Mouse (Mus musculus): Measurements from ENCODE around the gene Gm37419. TPM values are rescaled to one million over a fixed set of nuclear protein-coding genes. Genes with fewer than 3 reads are reported as not detected.

Gene Gm37419
- polyA plus RNA-seq, 1 experiment from 2014 or later: not detected

DNA sequence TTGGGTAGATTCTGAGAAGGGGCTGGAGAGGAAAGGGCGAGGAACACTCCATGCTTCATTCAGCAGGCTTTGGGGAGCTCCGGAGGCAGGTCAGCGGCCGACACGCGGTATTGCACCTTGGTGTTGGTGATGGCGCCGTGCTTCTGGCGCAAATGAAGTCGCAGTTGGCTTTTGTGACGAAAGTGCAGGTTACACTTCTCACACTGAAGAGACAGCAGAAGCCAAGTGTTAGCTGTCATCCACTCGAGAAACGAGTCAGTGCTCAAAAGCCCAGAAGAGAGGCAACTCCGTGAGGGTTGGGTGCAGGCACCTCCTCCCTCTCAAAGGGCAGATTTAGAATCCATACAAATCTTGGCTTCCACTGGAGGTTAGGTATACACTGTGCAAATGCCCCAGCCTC is 22.2 kb upstream of the Gm37419 start:
- no peak overlapping the region for H3K4me2 ChIP-seq
- H3K9ac ChIP-seq: no peak overlapping the region
- H3K9me3 ChIP-seq (replicated peaks): no peaks in the 10 kb centered on the region
- WGBS (ENCODE audit: insufficient replicate concordance): 76% methylated on average over 14 of the region's 14 CpGs
- H3K36me3 ChIP-seq (replicated peaks): 0 out of 2 replicates have a peak, but pooled peaks cover 9% of the 10 kb centered on the region
- H3K27ac ChIP-seq (replicated peaks): no peak overlapping the region
- no peaks in the 10 kb centered on the region for H3K4me1 ChIP-seq (replicated peaks)
- ATAC-seq (ENCODE audit: insufficient read depth): no peak
- H3K4me3 ChIP-seq (replicated peaks): no peak overlapping the region
- H3K27me3 ChIP-seq: no peaks in the 10 kb centered on the region

DNA sequence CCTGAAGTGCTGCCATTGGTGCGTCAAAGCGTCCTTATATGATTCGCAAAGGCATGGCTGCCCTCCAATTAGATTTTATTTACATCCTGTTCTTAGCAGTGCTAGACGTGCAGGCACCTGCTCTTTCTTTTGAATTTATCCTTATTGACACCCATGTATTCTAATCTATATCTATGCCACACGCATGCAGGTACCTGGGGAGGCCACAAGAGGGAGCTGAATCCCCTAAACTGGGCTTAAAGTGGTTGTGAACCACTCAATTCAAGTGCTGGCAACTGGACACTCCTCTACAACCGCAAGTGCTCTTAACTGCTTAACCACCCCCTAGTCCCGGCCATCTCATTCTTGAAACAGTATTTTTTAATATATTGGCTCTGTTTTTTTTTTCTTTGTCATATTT is 21.0 kb upstream of the Gm37419 start:
- no peaks in the 10 kb centered on the region for H3K9me3 ChIP-seq (replicated peaks)
- H3K36me3 ChIP-seq (replicated peaks): 0 out of 2 replicates have a peak, but pooled peaks cover 9% of the 10 kb centered on the region
- ATAC-seq (ENCODE audit: insufficient read depth): no peak
- 64% methylated on average over 7 of the region's 7 CpGs for WGBS (ENCODE audit: insufficient replicate concordance)
- no peaks in the 10 kb centered on the region for H3K27me3 ChIP-seq
- H3K4me1 ChIP-seq (replicated peaks): no peaks in the 10 kb centered on the region
- H3K27ac ChIP-seq (replicated peaks): no peak overlapping the region
- no peak overlapping the region for H3K4me2 ChIP-seq
- H3K9ac ChIP-seq: no peak overlapping the region
- no peak overlapping the region for H3K4me3 ChIP-seq (replicated peaks)

DNA sequence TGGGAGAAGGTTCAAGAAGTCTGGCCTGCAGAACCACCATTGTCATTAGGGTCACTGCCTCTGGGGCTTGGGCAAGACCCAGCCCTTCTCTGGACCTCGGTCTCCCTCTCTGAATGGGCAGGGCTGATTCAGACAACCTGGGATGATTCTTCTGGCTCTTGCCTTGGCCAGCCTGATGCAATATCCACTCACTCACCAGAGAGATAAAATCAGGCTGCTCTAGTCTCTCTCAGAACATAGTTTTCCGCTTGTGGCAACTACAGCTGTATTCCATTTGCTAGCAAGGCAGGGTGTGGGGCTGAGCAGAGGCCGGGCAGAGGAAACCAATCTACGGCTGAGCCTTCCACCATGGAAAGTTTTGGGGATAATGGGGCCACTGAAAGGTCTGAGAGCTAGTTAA is 19.4 kb upstream of the Gm37419 start:
- H3K27me3 ChIP-seq: no peaks in the 10 kb centered on the region
- H3K9me3 ChIP-seq (replicated peaks): no peaks in the 10 kb centered on the region
- no peak overlapping the region for H3K4me3 ChIP-seq (replicated peaks)
- H3K4me1 ChIP-seq (replicated peaks): no peaks in the 10 kb centered on the region
- 66% methylated on average over 4 of the region's 4 CpGs for WGBS (ENCODE audit: insufficient replicate concordance)
- no peak overlapping the region for H3K4me2 ChIP-seq
- ATAC-seq (ENCODE audit: insufficient read depth): no peak
- H3K27ac ChIP-seq (replicated peaks): no peak overlapping the region
- H3K36me3 ChIP-seq (replicated peaks): 0 out of 2 replicates have a peak, but pooled peaks cover 9% of the 10 kb centered on the region
- no peak overlapping the region for H3K9ac ChIP-seq

DNA sequence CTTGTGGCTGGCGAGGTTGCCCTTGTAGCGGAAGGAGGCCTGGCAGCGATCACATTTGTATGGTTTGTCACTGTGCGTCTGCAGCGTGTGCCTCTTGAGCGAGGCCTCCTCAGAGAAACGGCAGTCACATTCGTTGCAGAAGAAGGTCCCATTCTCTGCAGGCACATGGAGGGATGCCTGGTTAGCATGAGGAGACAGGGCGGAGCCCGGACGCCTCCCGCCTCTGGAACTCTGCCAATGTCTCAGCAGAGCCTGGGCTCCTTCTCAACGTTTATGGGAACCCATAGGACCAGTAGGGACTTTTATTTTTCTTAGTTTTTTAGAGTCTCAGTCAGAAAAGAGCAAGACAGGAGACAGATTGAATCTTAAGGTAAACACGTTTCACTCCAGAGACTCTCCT is 18.4 kb upstream of the Gm37419 start:
- no peaks in the 10 kb centered on the region for H3K27me3 ChIP-seq
- no peak overlapping the region for H3K4me2 ChIP-seq
- H3K4me3 ChIP-seq (replicated peaks): no peak overlapping the region
- no peaks in the 10 kb centered on the region for H3K9me3 ChIP-seq (replicated peaks)
- no peaks in the 10 kb centered on the region for H3K4me1 ChIP-seq (replicated peaks)
- 65% methylated on average over 14 of the region's 14 CpGs for WGBS (ENCODE audit: insufficient replicate concordance)
- H3K9ac ChIP-seq: no peak overlapping the region
- H3K36me3 ChIP-seq (replicated peaks): 0 out of 2 replicates have a peak, but pooled peaks cover 9% of the 10 kb centered on the region
- no peak for ATAC-seq (ENCODE audit: insufficient read depth)
- no peak overlapping the region for H3K27ac ChIP-seq (replicated peaks)

DNA sequence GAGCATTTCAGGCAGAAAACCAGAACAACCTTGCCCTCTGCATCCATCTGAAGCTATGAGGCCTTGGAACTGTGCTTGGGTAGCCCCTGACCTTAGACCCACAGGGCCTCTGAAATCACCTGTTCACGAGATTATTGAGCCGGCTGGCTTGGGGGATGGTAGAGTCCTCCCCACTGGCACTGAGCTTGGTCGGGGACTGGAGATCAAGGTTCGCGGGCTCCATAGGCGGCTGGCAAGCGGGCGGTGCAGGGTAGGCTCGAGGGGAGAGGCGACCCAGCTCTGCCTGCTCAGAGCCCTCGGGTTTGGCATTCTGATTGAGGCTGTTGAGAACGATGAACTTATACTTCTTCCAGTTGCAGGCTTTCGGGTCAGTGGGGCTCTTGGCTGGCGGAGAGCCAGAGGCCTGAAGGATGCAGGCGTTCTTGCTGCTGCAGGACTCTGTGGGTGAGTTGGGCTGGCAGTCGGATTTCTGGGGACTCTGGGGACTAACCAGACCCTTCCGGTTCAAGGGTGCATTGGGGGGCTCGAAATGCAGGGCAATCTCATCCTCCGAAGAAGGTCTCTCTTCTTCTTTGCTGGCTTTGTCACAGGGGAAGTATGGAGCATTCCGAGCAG is 16.0 kb upstream of the Gm37419 start:
- Histone ChIP-seq H3K36me3 (replicated peaks) (0 out of 2 replicates have a peak, but pooled peaks cover 9% of the 10 kb centered on the region), H3K9ac (no peak overlapping the region), H3K27me3 (peaks cover under 1% of the 10 kb centered on the region; the same call in 1 of the 2 replicates), H3K4me1 (replicated peaks) (no peaks in the 10 kb centered on the region), H3K4me2 (peak overlapping the region; percentile 35), H3K4me3 (replicated peaks) (no peak overlapping the region), H3K27ac (replicated peaks) (no peak overlapping the region), H3K9me3 (replicated peaks) (no peaks in the 10 kb centered on the region)
- WGBS (ENCODE audit: insufficient replicate concordance): 68% methylated on average over 20 of the region's 20 CpGs
- ATAC-seq (ENCODE audit: insufficient read depth): peak; percentile 40; the same call in 1 of the 2 replicates

DNA sequence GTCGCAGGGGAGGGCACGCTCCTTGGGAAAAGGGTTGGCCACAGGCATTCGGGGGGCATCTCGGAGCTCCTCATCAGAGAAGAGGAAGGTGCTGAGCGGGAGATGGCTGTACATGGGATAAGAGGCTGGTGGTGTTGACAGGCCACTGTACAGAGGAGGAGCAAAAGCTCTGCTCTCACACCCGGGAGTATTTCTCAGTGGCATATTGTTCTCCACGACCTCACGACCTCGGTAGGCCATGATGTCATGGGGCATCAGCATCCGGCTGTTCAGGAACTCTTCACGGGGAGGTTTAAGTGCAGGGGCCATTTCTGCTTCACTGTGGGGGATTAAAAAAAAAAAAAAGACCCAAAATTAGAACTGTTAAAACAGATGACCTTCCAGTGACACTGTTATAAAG is 15.4 kb upstream of the Gm37419 start:
- H3K27ac ChIP-seq (replicated peaks): no peak overlapping the region
- WGBS (ENCODE audit: insufficient replicate concordance): 63% methylated on average over 11 of the region's 11 CpGs
- ATAC-seq (ENCODE audit: insufficient read depth): no peak
- no peaks in the 10 kb centered on the region for H3K9me3 ChIP-seq (replicated peaks)
- peaks cover 2% of the 10 kb centered on the region for H3K27me3 ChIP-seq
- H3K9ac ChIP-seq: no peak overlapping the region
- H3K4me3 ChIP-seq (replicated peaks): no peak overlapping the region
- 0 out of 2 replicates have a peak, but pooled peaks cover 3% of the 10 kb centered on the region for H3K36me3 ChIP-seq (replicated peaks)
- no peak overlapping the region for H3K4me2 ChIP-seq
- no peaks in the 10 kb centered on the region for H3K4me1 ChIP-seq (replicated peaks)

DNA sequence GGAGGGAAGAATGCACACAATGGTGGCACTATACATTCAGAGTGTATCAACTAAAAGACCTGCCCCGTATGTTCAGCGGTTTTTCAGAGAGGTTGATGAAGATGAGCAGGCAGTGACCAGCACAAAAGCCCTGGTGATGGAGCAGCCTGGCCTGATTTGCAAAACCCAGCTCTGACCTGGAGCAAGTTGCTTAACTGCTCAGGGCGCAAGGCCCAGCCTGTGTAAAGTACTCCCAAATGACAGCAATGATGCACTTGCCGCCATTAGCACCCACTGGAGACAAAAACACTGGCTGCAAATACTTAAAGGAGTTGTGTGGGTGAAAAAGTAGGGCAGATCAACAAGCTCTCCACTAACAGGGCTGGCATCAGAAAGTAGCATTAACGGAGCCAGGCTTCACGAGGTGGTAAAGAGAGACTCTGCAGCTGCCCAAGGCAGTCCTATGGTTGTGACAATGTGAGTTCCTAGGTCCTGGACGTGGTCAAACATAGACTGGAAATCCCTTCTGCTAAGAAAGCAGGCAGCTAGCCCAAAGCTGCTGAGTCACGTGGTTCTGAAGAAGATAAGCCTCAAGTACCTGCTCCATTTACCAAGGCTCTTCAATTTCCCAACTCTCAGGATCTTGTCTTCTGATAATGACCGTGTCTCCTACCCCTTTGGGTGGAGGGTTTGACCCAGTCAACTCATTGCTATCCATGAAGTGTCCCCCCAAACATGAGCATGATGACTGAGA is 14.5 kb upstream of the Gm37419 start:
- Histone ChIP-seq H3K27ac (replicated peaks) (no peak overlapping the region), H3K4me3 (replicated peaks) (no peak overlapping the region), H3K9me3 (replicated peaks) (no peaks in the 10 kb centered on the region), H3K36me3 (replicated peaks) (no peaks in the 10 kb centered on the region), H3K9ac (no peak overlapping the region), H3K4me2 (no peak overlapping the region), H3K4me1 (replicated peaks) (no peaks in the 10 kb centered on the region), H3K27me3 (peaks cover 2% of the 10 kb centered on the region)
- WGBS (ENCODE audit: insufficient replicate concordance): 60% methylated on average over 9 of the region's 9 CpGs
- ATAC-seq (ENCODE audit: insufficient read depth): no peak

DNA sequence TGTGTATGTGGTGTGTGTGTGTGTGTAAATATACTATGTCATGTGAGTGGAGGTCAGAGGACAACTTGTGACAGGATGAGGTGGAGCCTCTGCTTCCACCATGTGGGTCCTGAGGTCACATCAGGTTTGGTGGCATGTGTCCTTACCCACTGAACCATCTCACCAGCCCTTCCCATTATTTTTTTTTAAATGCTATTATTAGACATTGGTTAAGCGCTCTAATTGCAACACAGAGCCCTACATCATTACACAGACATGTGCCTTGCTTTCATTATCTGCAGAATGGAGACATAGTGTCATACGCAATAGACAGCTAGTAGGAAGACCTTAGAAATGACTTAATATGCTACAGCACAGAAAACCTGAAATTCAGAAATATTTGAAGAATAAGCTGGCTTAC is 12.1 kb upstream of the Gm37419 start:
- Histone ChIP-seq H3K4me3 (replicated peaks) (no peak overlapping the region), H3K9me3 (replicated peaks) (no peaks in the 10 kb centered on the region), H3K4me2 (no peak overlapping the region), H3K9ac (no peak overlapping the region), H3K36me3 (replicated peaks) (no peaks in the 10 kb centered on the region), H3K4me1 (replicated peaks) (peaks cover 10% of the 10 kb centered on the region), H3K27me3 (peaks cover 26% of the 10 kb centered on the region), H3K27ac (replicated peaks) (no peak overlapping the region)
- 69% methylated on average over 2 of the region's 2 CpGs for WGBS (ENCODE audit: insufficient replicate concordance)
- ATAC-seq (ENCODE audit: insufficient read depth): no peak

DNA sequence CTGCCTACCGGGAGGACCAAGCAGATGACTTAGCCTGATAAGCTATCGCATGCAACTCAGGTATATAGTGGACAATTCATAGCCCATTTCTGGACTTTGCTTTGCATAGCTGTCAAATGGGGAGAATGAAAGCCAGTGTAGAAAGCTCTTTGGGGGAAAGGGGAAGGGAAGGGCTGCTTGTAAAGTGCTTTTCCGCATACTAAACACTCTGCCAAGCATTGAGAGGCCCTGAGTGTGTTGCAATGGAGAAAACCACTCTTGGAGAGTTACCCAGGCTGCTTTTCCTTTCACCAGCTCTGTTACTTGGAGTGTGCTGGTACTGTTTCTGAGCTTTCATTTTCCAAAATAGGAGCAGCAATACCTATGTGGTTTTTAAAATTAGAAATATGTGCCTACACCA is 10.6 kb upstream of the Gm37419 start:
- Histone ChIP-seq H3K27ac (replicated peaks) (no peak overlapping the region), H3K4me1 (replicated peaks) (peaks cover 17% of the 10 kb centered on the region), H3K9ac (no peak overlapping the region), H3K4me3 (replicated peaks) (no peak overlapping the region), H3K4me2 (no peak overlapping the region), H3K36me3 (replicated peaks) (no peaks in the 10 kb centered on the region), H3K27me3 (peaks cover 41% of the 10 kb centered on the region), H3K9me3 (replicated peaks) (no peaks in the 10 kb centered on the region)
- 47% methylated on average over 3 of the region's 3 CpGs for WGBS (ENCODE audit: insufficient replicate concordance)
- ATAC-seq (ENCODE audit: insufficient read depth): no peak

DNA sequence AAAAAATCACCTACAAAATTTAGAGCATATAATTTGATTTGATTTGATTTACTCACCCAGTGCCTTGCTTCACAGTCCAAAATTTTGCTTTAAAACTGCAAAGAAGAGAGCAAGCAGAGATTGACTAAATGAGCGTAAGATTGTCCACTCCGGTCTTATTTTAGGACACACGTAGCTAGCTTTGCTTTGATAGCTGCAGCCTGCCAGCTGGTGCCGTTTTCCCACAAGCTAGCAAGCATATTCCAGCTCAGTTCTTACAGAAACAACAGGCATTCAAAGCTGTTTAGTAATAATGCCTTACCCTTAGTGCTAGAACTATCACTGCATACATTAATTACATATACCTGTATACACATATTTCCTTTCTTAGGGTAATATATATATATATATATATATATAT is 9.8 kb upstream of the Gm37419 start:
- Histone ChIP-seq H3K36me3 (replicated peaks) (no peaks in the 10 kb centered on the region), H3K9ac (no peak overlapping the region), H3K27me3 (peaks cover 49% of the 10 kb centered on the region), H3K27ac (replicated peaks) (no peak overlapping the region), H3K4me2 (no peak overlapping the region), H3K4me1 (replicated peaks) (peaks cover 18% of the 10 kb centered on the region), H3K4me3 (replicated peaks) (no peak overlapping the region), H3K9me3 (replicated peaks) (no peaks in the 10 kb centered on the region)
- WGBS (ENCODE audit: insufficient replicate concordance): 58% methylated on average over 4 of the region's 4 CpGs
- no peak for ATAC-seq (ENCODE audit: insufficient read depth)

DNA sequence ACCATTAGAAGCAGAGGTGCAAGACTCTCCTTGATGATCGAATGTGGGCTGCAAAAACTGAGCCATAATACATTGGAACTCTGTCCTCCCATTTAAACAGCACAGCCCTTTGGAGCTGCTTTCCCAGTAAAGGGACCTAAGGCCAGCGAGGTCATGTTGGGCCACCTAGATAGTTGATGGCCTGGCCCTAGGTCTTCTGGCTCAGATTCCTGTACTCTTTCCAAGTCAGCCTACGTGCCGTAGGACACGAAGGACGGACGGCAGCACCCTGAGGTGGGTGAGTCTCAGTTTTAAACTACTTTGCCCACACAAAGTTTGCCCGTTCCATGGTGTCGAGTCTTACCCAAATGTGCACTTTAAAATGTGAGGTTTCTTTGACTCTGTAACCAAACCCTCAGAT is 8.8 kb upstream of the Gm37419 start:
- H3K9me3 ChIP-seq (replicated peaks): no peaks in the 10 kb centered on the region
- H3K36me3 ChIP-seq (replicated peaks): no peaks in the 10 kb centered on the region
- peaks cover 22% of the 10 kb centered on the region for H3K4me1 ChIP-seq (replicated peaks)
- H3K27ac ChIP-seq (replicated peaks): no peak overlapping the region
- peaks cover 58% of the 10 kb centered on the region for H3K27me3 ChIP-seq
- H3K4me2 ChIP-seq: no peak overlapping the region
- no peak for ATAC-seq (ENCODE audit: insufficient read depth)
- WGBS (ENCODE audit: insufficient replicate concordance): 72% methylated on average over 9 of the region's 9 CpGs
- H3K9ac ChIP-seq: no peak overlapping the region
- no peak overlapping the region for H3K4me3 ChIP-seq (replicated peaks)

Data from liver, embryonic 15.5 days (tissue).